Mouse (Mus musculus): ENCODE data around the gene Myzap.
A peak's percentile ranks its signal among the peaks of the same experiment; 100 is the strongest.

Myzap gene

GRCm38 (mm10) chr9:71529960-71530359 lies 62.2 kb downstream of the Myzap start:
- TF ChIP-seq POU5F1 (IDR thresholded peaks at IDR 0.05; ENCODE audit: borderline replicate concordance, low read length), result no peak
- peak; percentile 94 for TF ChIP-seq CTCF (conservative IDR thresholded peaks at IDR 0.05; ENCODE audit: low read length)
- peaks cover 4% of the 10 kb centered on the region; the same call in 1 of the 2 replicates for H3K4me1 ChIP-seq (replicated peaks; ENCODE audit: low read depth, low read length)
- H3K36me3 ChIP-seq (ENCODE audit: insufficient read depth, low read length), result no peaks in the 10 kb centered on the region
- no peaks in the 10 kb centered on the region for H3K9me3 ChIP-seq (ENCODE audit: low read length)
- H3K4me3 ChIP-seq (replicated peaks; ENCODE audit: low read length), result no peak overlapping the region
- H3K27me3 ChIP-seq (ENCODE audit: insufficient read depth, low read length), result no peaks in the 10 kb centered on the region

GRCm38 (mm10) chr9:71527438-71527837 lies 64.7 kb downstream of the Myzap start:
- no peak overlapping the region for H3K4me3 ChIP-seq (replicated peaks; ENCODE audit: low read length)
- no peak for TF ChIP-seq POU5F1 (IDR thresholded peaks at IDR 0.05; ENCODE audit: borderline replicate concordance, low read length)
- no peak for TF ChIP-seq CTCF (conservative IDR thresholded peaks at IDR 0.05; ENCODE audit: low read length)
- no peak for TF ChIP-seq NANOG (IDR thresholded peaks at IDR 0.05; ENCODE audit: borderline replicate concordance, low read length)
- no peaks in the 10 kb centered on the region for H3K9me3 ChIP-seq (ENCODE audit: low read length)
- 0 out of 2 replicates have a peak, but pooled peaks cover 3% of the 10 kb centered on the region for H3K4me1 ChIP-seq (replicated peaks; ENCODE audit: low read depth, low read length)
- no peaks in the 10 kb centered on the region for H3K36me3 ChIP-seq (ENCODE audit: insufficient read depth, low read length)
- H3K27me3 ChIP-seq (ENCODE audit: insufficient read depth, low read length), result 0 out of 2 replicates have a peak, but pooled peaks cover 3% of the 10 kb centered on the region

GRCm38 (mm10) chr9:71523901-71524300 lies 68.3 kb downstream of the Myzap start:
- TF ChIP-seq CTCF (conservative IDR thresholded peaks at IDR 0.05; ENCODE audit: low read length), result no peak
- TF ChIP-seq NANOG (IDR thresholded peaks at IDR 0.05; ENCODE audit: borderline replicate concordance, low read length), result no peak
- no peak for TF ChIP-seq POU5F1 (IDR thresholded peaks at IDR 0.05; ENCODE audit: borderline replicate concordance, low read length)

GRCm38 (mm10) chr9:71519836-71520235 lies 72.3 kb downstream of the Myzap start:
- no peak overlapping the region for H3K4me3 ChIP-seq (replicated peaks; ENCODE audit: low read length)
- no peak for TF ChIP-seq CTCF (conservative IDR thresholded peaks at IDR 0.05; ENCODE audit: low read length)
- no peak for TF ChIP-seq NANOG (IDR thresholded peaks at IDR 0.05; ENCODE audit: borderline replicate concordance, low read length)
- no peak for TF ChIP-seq POU5F1 (IDR thresholded peaks at IDR 0.05; ENCODE audit: borderline replicate concordance, low read length)
- 0 out of 2 replicates have a peak, but pooled peaks cover 3% of the 10 kb centered on the region for H3K27me3 ChIP-seq (ENCODE audit: insufficient read depth, low read length)
- no peaks in the 10 kb centered on the region for H3K36me3 ChIP-seq (ENCODE audit: insufficient read depth, low read length)
- H3K9me3 ChIP-seq (ENCODE audit: low read length), result no peaks in the 10 kb centered on the region
- H3K4me1 ChIP-seq (replicated peaks; ENCODE audit: low read depth, low read length), result no peaks in the 10 kb centered on the region

More at GRCm38 (mm10) chr9:71523901-71524300, 68.3 kb downstream of the Myzap start:
- 0 out of 2 replicates have a peak, but pooled peaks cover 3% of the 10 kb centered on the region for H3K27me3 ChIP-seq (ENCODE audit: insufficient read depth, low read length)
- H3K4me3 ChIP-seq (replicated peaks; ENCODE audit: low read length), result no peak overlapping the region
- H3K4me1 ChIP-seq (replicated peaks; ENCODE audit: low read depth, low read length), result no peaks in the 10 kb centered on the region
- H3K9me3 ChIP-seq (ENCODE audit: low read length), result no peaks in the 10 kb centered on the region
- no peaks in the 10 kb centered on the region for H3K36me3 ChIP-seq (ENCODE audit: insufficient read depth, low read length)

- no peak overlapping the region for H3K4me3 ChIP-seq (replicated peaks; ENCODE audit: low read length)
- H3K27me3 ChIP-seq (ENCODE audit: insufficient read depth, low read length), result no peaks in the 10 kb centered on the region
- H3K9me3 ChIP-seq (ENCODE audit: low read length), result no peaks in the 10 kb centered on the region
- TF ChIP-seq NANOG (IDR thresholded peaks at IDR 0.05; ENCODE audit: borderline replicate concordance, low read length), result no peak
- H3K4me1 ChIP-seq (replicated peaks; ENCODE audit: low read depth, low read length), result 0 out of 2 replicates have a peak, but pooled peaks cover 1% of the 10 kb centered on the region
- no peaks in the 10 kb centered on the region for H3K36me3 ChIP-seq (ENCODE audit: insufficient read depth, low read length)
Observed at GRCm38 (mm10) chr9:71517487-71517886, 74.7 kb downstream of the Myzap start.

- Histone ChIP-seq H3K36me3 (ENCODE audit: insufficient read depth, low read length) (no peaks in the 10 kb centered on the region), H3K4me3 (replicated peaks; ENCODE audit: low read length) (no peak overlapping the region), H3K4me1 (replicated peaks; ENCODE audit: low read depth, low read length) (peaks cover 12% of the 10 kb centered on the region), H3K9me3 (ENCODE audit: low read length) (no peaks in the 10 kb centered on the region), H3K27me3 (ENCODE audit: insufficient read depth, low read length) (no peaks in the 10 kb centered on the region)
- TF ChIP-seq CTCF (conservative IDR thresholded peaks at IDR 0.05; ENCODE audit: low read length) (peak; percentile 55), NANOG (IDR thresholded peaks at IDR 0.05; ENCODE audit: borderline replicate concordance, low read length) (no peak)
Observed at GRCm38 (mm10) chr9:71515862-71516261, 76.3 kb downstream of the Myzap start.

GRCm38 (mm10) chr9:71513566-71513965 lies 78.6 kb downstream of the Myzap start:
- no peak for TF ChIP-seq CTCF (conservative IDR thresholded peaks at IDR 0.05; ENCODE audit: low read length)
- TF ChIP-seq NANOG (IDR thresholded peaks at IDR 0.05; ENCODE audit: borderline replicate concordance, low read length), result no peak
- no peak for TF ChIP-seq POU5F1 (IDR thresholded peaks at IDR 0.05; ENCODE audit: borderline replicate concordance, low read length)
- Histone ChIP-seq H3K4me3 (replicated peaks; ENCODE audit: low read length) (no peak overlapping the region), H3K4me1 (replicated peaks; ENCODE audit: low read depth, low read length) (peaks cover 20% of the 10 kb centered on the region), H3K36me3 (ENCODE audit: insufficient read depth, low read length) (no peaks in the 10 kb centered on the region), H3K27me3 (ENCODE audit: insufficient read depth, low read length) (no peaks in the 10 kb centered on the region), H3K9me3 (ENCODE audit: low read length) (no peaks in the 10 kb centered on the region)

GRCm38 (mm10) chr9:71512899-71513298 lies 79.3 kb downstream of the Myzap start:
- no peak for TF ChIP-seq POU5F1 (IDR thresholded peaks at IDR 0.05; ENCODE audit: borderline replicate concordance, low read length)
- no peak for TF ChIP-seq CTCF (conservative IDR thresholded peaks at IDR 0.05; ENCODE audit: low read length)
- TF ChIP-seq NANOG (IDR thresholded peaks at IDR 0.05; ENCODE audit: borderline replicate concordance, low read length), result no peak
- no peak overlapping the region for H3K4me3 ChIP-seq (replicated peaks; ENCODE audit: low read length)
- H3K4me1 ChIP-seq (replicated peaks; ENCODE audit: low read depth, low read length), result peaks cover 20% of the 10 kb centered on the region
- H3K27me3 ChIP-seq (ENCODE audit: insufficient read depth, low read length), result no peaks in the 10 kb centered on the region
- H3K9me3 ChIP-seq (ENCODE audit: low read length), result no peaks in the 10 kb centered on the region
- H3K36me3 ChIP-seq (ENCODE audit: insufficient read depth, low read length), result no peaks in the 10 kb centered on the region

- H3K4me3 ChIP-seq (replicated peaks; ENCODE audit: low read length), result no peak overlapping the region
- TF ChIP-seq NANOG (IDR thresholded peaks at IDR 0.05; ENCODE audit: borderline replicate concordance, low read length), result no peak
- no peak for TF ChIP-seq POU5F1 (IDR thresholded peaks at IDR 0.05; ENCODE audit: borderline replicate concordance, low read length)
- TF ChIP-seq CTCF (conservative IDR thresholded peaks at IDR 0.05; ENCODE audit: low read length), result no peak
Observed at GRCm38 (mm10) chr9:71498391-71499182, 93.6 kb downstream of the Myzap start.

More at GRCm38 (mm10) chr9:71498391-71499182, 93.6 kb downstream of the Myzap start:
- Histone ChIP-seq H3K36me3 (ENCODE audit: insufficient read depth, low read length) (no peaks in the 10 kb centered on the region), H3K4me1 (replicated peaks; ENCODE audit: low read depth, low read length) (peaks cover 40% of the 10 kb centered on the region), H3K9me3 (ENCODE audit: low read length) (no peaks in the 10 kb centered on the region), H3K27me3 (ENCODE audit: insufficient read depth, low read length) (no peaks in the 10 kb centered on the region)

Data from E14TG2a.4 (cell line).